9 mouse cellular contexts compared by ENCODE assay signal in the genomic region with DNA sequence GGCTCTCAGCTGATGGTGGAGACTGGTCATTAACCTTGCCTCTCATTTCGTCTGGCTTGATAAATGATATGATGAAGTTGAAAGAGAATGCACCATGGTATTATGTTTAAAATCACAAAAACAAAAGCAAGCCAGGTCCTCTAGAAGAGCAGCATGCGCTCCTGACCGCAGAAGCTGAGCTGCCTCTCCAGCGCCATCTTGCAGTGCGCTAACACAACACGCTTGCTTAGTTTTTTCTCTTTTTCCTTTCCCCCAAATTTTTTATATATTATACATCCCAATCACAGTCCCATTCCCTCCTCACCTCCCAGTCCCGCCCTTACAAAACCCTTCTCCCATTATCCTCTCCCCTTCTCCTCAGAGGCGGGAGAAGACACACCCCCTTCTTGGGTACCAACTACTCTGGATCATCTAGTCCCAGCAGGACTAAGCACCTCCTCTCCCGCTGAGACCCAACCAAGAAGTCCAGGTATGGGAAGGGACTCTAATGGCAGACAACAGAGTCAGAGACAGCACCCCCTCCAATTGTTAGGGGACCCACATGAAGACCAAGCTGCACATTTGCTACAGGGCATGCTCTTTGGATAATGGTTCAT. TPM values are rescaled to one million over a fixed set of nuclear protein-coding genes. Genes with fewer than 3 reads are reported as not detected.
DNase-seq lines count a peak whose midpoint lies in the region; ATAC-seq lines count a peak whose summit lies in the region.
"Had no signal": no experiment of that assay in that cellular context is flagged by ENCODE, and none has a peak within 500 bp of the region (broad histone marks: within the 10 kb centered on the region; RNA-seq: fewer than 3 reads in every experiment).

No protein-coding gene starts in this region.

- no peaks in the 10 kb centered on the region for H3K36me3 ChIP-seq in kidney, embryonic 15.5 days
- H3K36me3 ChIP-seq in forebrain, embryonic 12.5 days (replicated peaks): no peaks in the 10 kb centered on the region
- no peaks in the 10 kb centered on the region for H3K36me3 ChIP-seq in liver, embryonic 11.5 days (ENCODE audit: control insufficient read depth, insufficient read depth, low read length)
- no peaks in the 10 kb centered on the region for H3K36me3 ChIP-seq in stomach, embryonic 15.5 days

- 9% methylated on average over 9 of the region's 9 CpGs for WGBS in kidney, embryonic 15.5 days
- WGBS in forebrain, embryonic 12.5 days: 13% methylated on average over 9 of the region's 9 CpGs
- 19% methylated on average over 9 of the region's 9 CpGs for WGBS in liver, embryonic 11.5 days
- WGBS in stomach, embryonic 15.5 days: 14% methylated on average over 9 of the region's 9 CpGs

- peaks cover 27% of the 10 kb centered on the region for H3K27me3 ChIP-seq in kidney, embryonic 15.5 days
- peaks cover 30% of the 10 kb centered on the region for H3K27me3 ChIP-seq in forebrain, embryonic 12.5 days
- H3K27me3 ChIP-seq in liver, embryonic 11.5 days (replicated peaks; ENCODE audit: control insufficient read depth, insufficient read depth, low read length): peaks cover 38% of the 10 kb centered on the region
- no peaks in the 10 kb centered on the region for H3K27me3 ChIP-seq in stomach, embryonic 15.5 days (replicated peaks)

- peak overlapping the region; percentile 70 for H3K4me2 ChIP-seq in kidney, embryonic 15.5 days
- peak overlapping the region; percentile 67 for H3K4me2 ChIP-seq in forebrain, embryonic 12.5 days
- peak overlapping the region; percentile 66 for H3K4me2 ChIP-seq in liver, embryonic 11.5 days
- H3K4me2 ChIP-seq in stomach, embryonic 15.5 days: peak overlapping the region; percentile 70

- DNase-seq in kidney, postnatal 25 days: no peak
- DNase-seq in cerebellum, adult 11-12 months: peak; percentile 40
- DNase-seq in liver, embryonic 11.5 days (ENCODE audit: low spot score): no peak
- no peak for DNase-seq in ovary, postnatal 10 days (ENCODE audit: low spot score)

- no peaks in the 10 kb centered on the region for H3K9me3 ChIP-seq in kidney, embryonic 15.5 days (replicated peaks)
- H3K9me3 ChIP-seq in forebrain, embryonic 12.5 days: no peaks in the 10 kb centered on the region
- H3K9me3 ChIP-seq in liver, embryonic 11.5 days (ENCODE audit: control insufficient read depth, low read length): no peaks in the 10 kb centered on the region
- H3K9me3 ChIP-seq in stomach, embryonic 15.5 days: no peaks in the 10 kb centered on the region

- H3K4me1 ChIP-seq in kidney, embryonic 15.5 days: peaks cover 5% of the 10 kb centered on the region
- peaks cover 4% of the 10 kb centered on the region; the same call in 1 of the 2 replicates for H3K4me1 ChIP-seq in forebrain, embryonic 12.5 days
- 0 out of 2 replicates have a peak, but pooled peaks cover 2% of the 10 kb centered on the region for H3K4me1 ChIP-seq in liver, embryonic 11.5 days (replicated peaks; ENCODE audit: control insufficient read depth, insufficient read depth, low read length)
- peaks cover 4% of the 10 kb centered on the region for H3K4me1 ChIP-seq in stomach, embryonic 15.5 days

- H3K4me3 ChIP-seq in kidney, embryonic 15.5 days (replicated peaks): peak overlapping the region; percentile 41
- H3K4me3 ChIP-seq in forebrain, embryonic 12.5 days (replicated peaks): peak overlapping the region; percentile 47
- peak overlapping the region; percentile 34; the same call in 1 of the 2 replicates for H3K4me3 ChIP-seq in liver, embryonic 11.5 days (ENCODE audit: low read depth, low read length)
- H3K4me3 ChIP-seq in stomach, embryonic 15.5 days (replicated peaks): peak overlapping the region; percentile 32

- H3K9ac ChIP-seq in kidney, embryonic 15.5 days: no peak overlapping the region
- peak overlapping the region; percentile 48 for H3K9ac ChIP-seq in forebrain, embryonic 12.5 days
- no peak overlapping the region for H3K9ac ChIP-seq in liver, embryonic 11.5 days (ENCODE audit: low read depth, low read length)
- no peak overlapping the region for H3K9ac ChIP-seq in stomach, embryonic 15.5 days

- no peak overlapping the region for H3K27ac ChIP-seq in kidney, embryonic 15.5 days
- no peak overlapping the region for H3K27ac ChIP-seq in forebrain, embryonic 12.5 days
- no peak overlapping the region for H3K27ac ChIP-seq in liver, embryonic 11.5 days (ENCODE audit: low read depth, low read length)
- no peak overlapping the region for H3K27ac ChIP-seq in stomach, embryonic 15.5 days

- ATAC-seq in kidney, embryonic 15.5 days (replicated peaks; ENCODE audit: low FRiP score): no peak
- ATAC-seq in forebrain, embryonic 12.5 days (ENCODE audit: low FRiP score): no peak
- no peak for ATAC-seq in liver, embryonic 11.5 days (replicated peaks; ENCODE audit: low FRiP score)
- ATAC-seq in stomach, embryonic 15.5 days (ENCODE audit: insufficient read depth, low FRiP score, low read depth): no peak
- no peak for ATAC-seq in inflammation-experienced regulatory T-cells, adult 6 months
- ATAC-seq: Patski had no signal

RNA-seq across cellular contexts. Expression of gene Pla2g4e, which starts 0.4 kb away (rescaled TPM):
- 0.05 and 0.10 TPM in 2 replicates for polyA plus RNA-seq in kidney, embryonic 15.5 days (2015; fragmentation: Nextera tagmentation; extraction: Ambion mirVana)
- polyA plus RNA-seq in forebrain, embryonic 12.5 days (2016; fragmentation: Nextera tagmentation; extraction: Ambion mirVana): 0.08 and 0.14 TPM in 2 replicates
- polyA plus RNA-seq in liver, embryonic 11.5 days (2014; fragmentation: Nextera tagmentation; extraction: Ambion mirVana): not detected in 2 replicates
- polyA plus RNA-seq in stomach, embryonic 15.5 days (2015; fragmentation: Nextera tagmentation; extraction: Ambion mirVana): 0.92 and 1.8 TPM in 2 replicates
- not detected for polyA plus RNA-seq in inflammation-experienced regulatory T-cells, adult 6 months (2017; shearing (Covaris generic))

RNA-seq across cellular contexts. Expression of gene Pla2g4d, which starts 43.5 kb away (rescaled TPM):
- 0.05 and 0.12 TPM in 2 replicates for polyA plus RNA-seq in kidney, embryonic 15.5 days (2015; fragmentation: Nextera tagmentation; extraction: Ambion mirVana)
- polyA plus RNA-seq in forebrain, embryonic 12.5 days (2016; fragmentation: Nextera tagmentation; extraction: Ambion mirVana): not detected in 2 replicates
- polyA plus RNA-seq in liver, embryonic 11.5 days (2014; fragmentation: Nextera tagmentation; extraction: Ambion mirVana): not detected in 2 replicates
- polyA plus RNA-seq in stomach, embryonic 15.5 days (2015; fragmentation: Nextera tagmentation; extraction: Ambion mirVana): not detected in 2 replicates
- not detected for polyA plus RNA-seq in inflammation-experienced regulatory T-cells, adult 6 months (2017; shearing (Covaris generic))
- polyA plus RNA-seq: Patski had no signal
